Mouse (Mus musculus) left cerebral cortex, adult 2 months (tissue): ENCODE results near the gene Gtf2a1. TPM values are rescaled to one million over a fixed set of nuclear protein-coding genes. Genes with fewer than 3 reads are reported as not detected.
A peak's percentile ranks its signal among the peaks of the same experiment; 100 is the strongest.
"Not testable (repeated sequence)": the region's sequence is repeated elsewhere in the genome, so short reads cannot be mapped to it uniquely, and the experiment has no call there.

Experiments
- DNase-seq, 2 experiments: peaks; one replicate each; pipeline ENCODE4 v3.0.0; 2021 to 2022; ENCODE audit warnings: low spot score in 2 of 2, mixed read lengths in 1 of 2; ENCODE audit errors: extremely low spot score in 1 of 2
- H3K27ac ChIP-seq: fragments of 200-600 bp; 2 replicates; pipeline ENCODE4 v1.8.1; 2022
- H3K4me3 ChIP-seq: fragments of 200-600 bp; 2 replicates; pipeline ENCODE4 v1.8.1; 2022
- CTCF ChIP-seq: fragments of 200-600 bp; IDR thresholded peaks from 2 replicates; pipeline ENCODE4 v1.8.1; 2022; ENCODE audit warnings: antibody characterized with exemption, mild to moderate bottlenecking, moderate library complexity
- intact Hi-C: fragments of 180-260 bp; cut with DNase I; formaldehyde crosslinking; loops from one replicate; pipeline ENCODE4 v1.15.1; 2025
- total RNA-seq, 2 experiments: library from RNA; stranded (reverse); gene quantifications; 2 replicates each; pipeline ENCODE4 v1.2.3; 2021

Gtf2a1 gene
- total RNA-seq, 2 experiments from 2014 or later = 46.4 to 50.8 TPM

DNA sequence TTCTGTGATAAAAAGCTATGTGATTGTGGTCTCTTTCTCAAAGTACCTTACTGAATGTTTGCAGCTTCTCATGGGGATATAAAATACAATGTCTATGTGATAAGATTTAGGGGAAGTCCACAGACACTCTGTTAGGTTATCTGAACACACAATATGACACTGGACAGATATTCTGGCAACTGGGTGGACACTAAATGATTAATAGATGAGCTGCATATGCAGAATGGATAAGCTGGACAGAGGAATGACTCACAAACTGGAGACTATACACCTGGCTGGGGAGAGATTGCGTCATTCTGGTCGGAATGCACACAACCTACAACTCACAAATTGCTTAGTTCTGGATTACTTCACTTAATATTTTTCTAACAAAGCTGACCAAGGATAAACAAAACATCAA lies 10.6 kb downstream of the Gtf2a1 start:
- no peak for DNase-seq
- H3K4me3 ChIP-seq = no peak overlapping the region
- TF ChIP-seq CTCF = no peak
- intact Hi-C loops = no loop called here
- H3K27ac ChIP-seq = no peak overlapping the region

DNA sequence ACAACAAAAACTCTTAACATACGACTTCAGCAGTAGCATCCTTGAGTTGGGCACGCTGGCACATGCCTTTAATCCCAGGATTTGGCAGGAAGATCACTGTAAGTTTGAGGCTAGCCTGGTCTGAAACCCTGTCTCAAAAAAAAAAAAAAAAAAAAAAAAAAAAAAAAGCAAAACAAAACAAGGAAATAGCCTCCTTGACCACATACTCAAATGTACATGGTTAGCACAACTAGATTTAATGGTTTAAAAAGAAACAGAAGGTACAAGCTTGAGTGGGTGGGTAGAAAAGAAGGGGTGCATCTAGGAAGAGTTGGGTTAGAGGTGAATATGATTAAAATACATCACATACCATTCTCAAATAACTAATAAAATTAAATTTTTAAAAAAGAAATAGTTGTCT lies 18.6 kb downstream of the Gtf2a1 start:
- no peak for TF ChIP-seq CTCF
- H3K27ac ChIP-seq = no peak overlapping the region
- H3K4me3 ChIP-seq = no peak overlapping the region
- no peak for DNase-seq
- intact Hi-C loops = no loop called here

DNA sequence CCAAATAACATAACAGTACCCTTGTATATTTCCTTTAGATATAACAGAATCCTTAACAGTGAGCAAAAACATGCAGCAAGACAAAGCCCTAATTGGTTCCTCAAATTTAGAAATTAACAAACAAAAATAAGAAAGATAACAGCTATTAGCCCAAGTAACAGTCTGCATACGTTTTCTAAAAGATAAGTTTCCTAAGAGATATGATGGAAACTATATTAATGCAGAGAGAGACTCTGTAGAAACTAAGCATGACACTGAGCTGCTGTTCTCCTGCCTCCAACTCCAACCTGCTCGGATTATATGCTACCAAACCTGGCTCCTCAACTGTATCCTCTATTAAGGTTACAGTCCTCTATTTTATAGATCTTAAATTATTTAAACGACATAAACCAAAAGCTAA lies 21.0 kb downstream of the Gtf2a1 start:
- no peak for TF ChIP-seq CTCF
- DNase-seq = no peak
- no peak overlapping the region for H3K4me3 ChIP-seq
- no peak overlapping the region for H3K27ac ChIP-seq
- intact Hi-C loops = no loop called here

DNA sequence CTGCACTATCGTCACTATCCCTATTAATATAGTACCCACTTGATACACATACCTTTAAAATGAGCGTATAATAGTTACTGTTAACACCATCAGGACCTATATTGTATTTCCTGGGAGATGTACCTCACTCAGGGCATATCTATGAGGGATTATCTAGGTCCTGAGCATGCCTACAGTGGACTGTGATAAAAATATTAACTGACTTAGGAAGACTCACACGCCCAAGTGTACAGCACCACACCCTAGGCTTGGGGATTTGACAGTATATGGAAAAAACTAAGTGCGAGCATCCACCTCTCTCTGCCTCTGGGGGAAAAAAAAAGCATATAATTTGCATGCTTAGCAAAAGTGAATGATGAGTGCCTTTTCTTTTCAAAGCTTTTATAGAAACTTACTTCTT lies 23.1 kb downstream of the Gtf2a1 start:
- Histone ChIP-seq H3K4me3 (no peak overlapping the region), H3K27ac (no peak overlapping the region)
- TF ChIP-seq CTCF = no peak
- DNase-seq = no peak
- intact Hi-C loops = no loop called here

DNA sequence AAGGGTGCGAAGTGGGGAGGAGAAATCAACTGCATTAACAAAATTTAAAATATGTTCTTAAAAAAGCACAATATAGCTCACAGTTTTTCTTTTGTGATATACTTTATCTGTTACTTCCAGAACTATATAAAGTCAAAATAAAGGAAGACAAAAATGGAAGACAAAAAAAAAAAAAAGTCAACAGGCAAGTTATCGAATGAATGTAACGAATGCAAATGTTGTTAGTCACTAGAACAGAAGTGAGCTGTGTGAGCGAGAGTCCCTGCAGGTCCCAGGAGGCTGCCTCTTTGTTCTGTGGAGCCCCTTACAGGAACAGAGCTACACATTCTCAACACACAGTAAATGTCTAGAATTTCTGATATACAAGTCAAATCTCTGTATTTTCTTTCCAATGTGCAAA lies 32.1 kb downstream of the Gtf2a1 start:
- DNase-seq, intact Hi-C loops, H3K27ac ChIP-seq, H3K4me3 ChIP-seq: not testable (repeated sequence)

DNA sequence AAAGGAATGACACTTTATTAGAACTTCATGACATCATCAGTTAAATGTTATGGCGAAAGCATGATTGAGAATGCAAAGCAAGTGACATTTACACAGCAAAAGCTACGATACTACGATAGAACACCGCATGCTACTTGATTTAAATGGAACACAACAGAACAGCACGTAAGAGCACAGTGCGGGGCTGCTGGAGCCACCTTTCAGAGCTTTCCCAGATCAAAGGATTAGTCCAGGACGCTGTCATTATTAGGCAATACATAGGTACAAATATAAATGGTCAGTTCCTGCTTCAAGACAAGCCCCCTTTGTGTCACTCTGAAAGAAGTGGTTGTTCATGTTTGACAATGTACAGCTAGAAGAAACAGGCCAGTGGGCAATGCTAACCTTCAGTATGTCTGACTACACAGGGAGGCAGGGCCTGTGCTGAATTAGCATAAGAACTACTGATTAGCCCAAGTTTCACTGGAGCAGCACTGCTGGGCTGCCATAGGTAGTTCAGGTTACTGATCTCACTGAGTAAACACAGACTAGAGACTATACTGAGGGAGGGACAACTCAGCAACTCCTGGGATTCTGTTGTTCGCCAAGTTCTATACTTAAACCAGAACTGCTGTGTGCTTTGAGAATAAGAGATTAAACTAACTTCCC lies 32.8 kb downstream of the Gtf2a1 start:
- H3K27ac ChIP-seq, DNase-seq, intact Hi-C loops, H3K4me3 ChIP-seq: not testable (repeated sequence)

DNA sequence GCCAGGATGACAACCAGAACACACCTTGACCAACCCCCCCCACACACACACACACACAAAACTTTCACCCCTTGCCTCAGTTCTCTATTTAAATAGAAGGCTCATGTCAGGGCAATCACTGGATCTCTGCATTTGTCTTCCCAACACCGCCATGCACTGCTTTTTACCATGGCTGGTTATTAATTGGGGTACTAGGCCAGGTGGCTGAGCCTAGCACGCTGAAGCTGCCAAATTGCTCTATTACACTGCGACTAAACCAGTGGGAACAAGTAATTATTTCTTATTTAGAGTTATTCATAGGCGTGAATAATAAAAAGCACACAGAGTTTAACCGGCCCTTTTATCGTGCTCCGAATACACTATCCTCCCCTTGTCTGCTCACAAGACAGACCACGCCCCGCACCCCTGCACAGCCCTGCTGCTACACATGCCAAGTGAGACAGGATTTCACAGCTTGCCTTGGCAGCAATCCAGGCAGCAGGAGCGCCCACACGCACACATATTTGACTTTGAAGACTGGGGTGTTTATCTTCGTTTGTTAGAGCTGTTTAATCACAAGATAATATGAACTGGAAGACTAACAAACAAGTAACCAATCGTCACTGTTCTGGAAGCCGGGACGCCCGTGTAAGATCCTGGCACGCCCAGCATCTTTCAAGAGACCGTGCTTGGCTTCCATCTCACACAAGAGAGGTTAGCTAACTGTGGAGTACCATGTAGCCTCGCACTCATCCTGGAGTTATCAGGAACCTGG lies 38.3 kb downstream of the Gtf2a1 start:
- peak; percentile 66 to 71 for DNase-seq
- TF ChIP-seq CTCF = no peak
- Histone ChIP-seq H3K27ac (no peak overlapping the region), H3K4me3 (no peak overlapping the region)
- intact Hi-C loops = no loop called here

DNA sequence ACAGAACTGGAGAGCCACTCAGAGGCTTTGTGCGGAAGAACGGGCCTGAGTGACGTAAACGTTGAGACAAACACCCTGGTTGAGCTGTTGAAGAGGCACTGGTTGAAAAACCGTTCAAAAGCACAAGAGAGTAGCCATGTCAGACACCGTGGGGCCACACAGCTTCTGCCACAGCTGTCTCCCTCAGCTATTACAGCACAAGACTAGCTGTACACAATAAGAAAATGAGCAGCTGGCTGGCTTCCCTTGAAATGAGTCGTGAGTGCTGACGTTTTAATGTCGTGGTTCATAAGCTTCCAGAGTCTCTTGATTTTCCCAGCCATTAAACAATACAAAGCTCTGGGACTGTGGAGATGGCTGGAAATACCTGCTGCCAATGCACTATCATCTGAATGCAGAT lies 40.8 kb downstream of the Gtf2a1 start:
- no peak for TF ChIP-seq CTCF
- no peak overlapping the region for H3K4me3 ChIP-seq
- intact Hi-C loops = no loop called here
- H3K27ac ChIP-seq = no peak overlapping the region
- no peak for DNase-seq

DNA sequence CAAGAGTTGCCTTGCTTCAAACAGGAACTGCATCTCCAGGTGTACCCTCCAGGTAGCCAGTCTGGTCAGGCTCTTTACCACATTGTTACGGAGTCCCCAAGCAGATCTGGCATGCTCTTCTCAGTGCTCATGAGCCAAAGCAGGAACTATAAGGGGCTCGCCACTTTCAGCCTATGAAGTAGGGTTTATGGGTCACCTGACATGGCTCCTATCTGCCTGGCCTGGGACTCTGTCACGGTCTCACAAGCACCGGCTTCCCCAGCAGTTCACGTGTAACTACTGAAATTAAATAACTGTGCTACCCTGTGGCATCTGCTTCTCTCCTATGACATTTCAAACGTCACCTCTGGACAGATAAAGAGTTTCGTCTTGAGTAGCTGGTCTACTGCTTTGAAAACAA lies 50.1 kb downstream of the Gtf2a1 start:
- no peak for DNase-seq
- TF ChIP-seq CTCF = no peak
- no peak overlapping the region for H3K27ac ChIP-seq
- intact Hi-C loops = no loop called here
- no peak overlapping the region for H3K4me3 ChIP-seq

DNA sequence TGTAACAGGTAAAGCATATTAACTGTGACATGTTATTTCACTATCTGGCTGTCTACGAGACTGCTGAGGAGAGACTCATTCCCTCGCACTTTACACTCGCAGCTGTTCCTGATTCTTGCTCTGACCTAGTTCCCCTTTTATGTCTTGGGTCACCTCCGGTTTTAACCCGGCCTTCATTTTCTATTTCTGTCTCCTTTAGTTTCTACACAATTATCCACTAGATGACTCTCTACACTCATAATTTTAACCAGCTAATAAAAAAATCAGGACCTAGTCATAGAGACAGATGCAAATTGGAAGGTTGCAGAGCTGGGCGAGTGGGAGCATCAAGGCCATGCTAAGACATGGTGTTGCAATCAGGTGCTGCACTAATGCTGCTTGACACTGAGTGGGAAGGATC lies 55.8 kb downstream of the Gtf2a1 start:
- H3K27ac ChIP-seq = no peak overlapping the region
- intact Hi-C loops = no loop called here
- no peak for TF ChIP-seq CTCF
- DNase-seq = no peak
- no peak overlapping the region for H3K4me3 ChIP-seq

DNA sequence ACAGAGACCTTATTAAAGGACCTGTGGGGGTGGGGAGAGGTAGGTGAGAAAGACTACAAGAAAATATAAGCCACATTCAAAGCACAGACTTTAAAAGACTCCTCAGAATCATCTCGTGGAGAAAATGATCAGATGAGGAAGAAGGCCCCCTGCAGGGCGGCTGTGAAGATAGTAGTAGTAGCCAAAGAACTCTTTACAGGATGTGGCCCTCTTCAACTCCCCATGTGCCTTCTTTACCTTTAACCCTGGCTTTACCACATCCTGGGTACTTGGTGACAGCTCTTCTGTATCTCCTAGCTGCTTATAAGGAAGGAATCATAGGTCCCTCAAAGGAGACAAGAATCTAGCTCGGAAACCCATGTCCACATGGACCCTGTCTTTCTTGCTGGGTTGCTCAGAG lies 66.7 kb downstream of the Gtf2a1 start:
- no peak overlapping the region for H3K4me3 ChIP-seq
- intact Hi-C loops = no loop called here
- TF ChIP-seq CTCF = no peak
- no peak for DNase-seq
- no peak overlapping the region for H3K27ac ChIP-seq

DNA sequence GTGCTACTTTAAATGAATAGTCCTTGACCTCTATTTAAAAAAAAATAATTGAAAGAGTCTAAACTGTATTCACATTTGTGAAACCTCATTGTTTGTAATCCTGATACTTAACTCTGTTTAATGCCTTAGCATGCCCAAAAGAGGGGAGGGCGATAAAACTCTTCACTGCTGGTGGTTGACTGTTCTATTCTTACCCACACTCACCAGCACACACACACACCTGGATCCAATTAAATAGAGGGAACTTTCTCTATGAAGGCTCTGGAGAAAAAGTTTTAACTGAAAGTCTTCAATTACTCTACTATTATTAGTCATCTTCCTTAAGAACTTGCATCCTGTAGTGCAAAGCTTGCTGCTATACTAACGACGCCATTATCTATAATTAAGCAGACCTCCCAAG lies 72.5 kb downstream of the Gtf2a1 start:
- no peak overlapping the region for H3K4me3 ChIP-seq
- intact Hi-C loops = no loop called here
- TF ChIP-seq CTCF = no peak
- no peak for DNase-seq
- H3K27ac ChIP-seq = no peak overlapping the region

DNA sequence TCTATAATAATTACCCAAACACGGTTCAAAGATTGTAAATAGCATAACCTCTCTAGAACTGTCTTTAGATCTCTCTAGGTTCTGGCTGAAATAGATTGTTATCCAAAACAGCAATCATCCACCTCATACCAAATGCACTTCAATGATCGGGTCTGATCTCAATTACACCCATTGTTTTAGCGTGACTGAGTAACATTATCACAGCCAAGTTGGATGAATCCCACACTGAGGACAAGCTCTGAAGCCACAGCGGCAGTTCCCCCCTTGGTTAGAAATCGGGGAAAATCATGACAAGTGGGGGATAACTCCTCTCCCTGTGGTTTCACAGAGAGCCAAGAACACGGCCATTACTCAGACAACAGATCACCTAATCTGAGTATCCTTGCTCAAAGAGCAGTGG lies 76.3 kb downstream of the Gtf2a1 start:
- no peak for TF ChIP-seq CTCF
- no peak overlapping the region for H3K4me3 ChIP-seq
- no peak overlapping the region for H3K27ac ChIP-seq
- no peak for DNase-seq
- intact Hi-C loops = no loop called here
